Mouse (Mus musculus) embryo, embryonic 9.5 days (tissue): Measurements from ENCODE around the gene Pgm5.

Experiments used
- DNase-seq: peaks from one replicate; pipeline ENCODE4 v3.0.0-alpha.2; 2017; ENCODE audit errors: extremely low spot score

Gene Pgm5

GRCm38 (mm10) chr19:24779996-24780395 is 81.7 kb downstream of the Pgm5 start:
- DNase-seq = no peak

- no peak for DNase-seq
Observed at GRCm38 (mm10) chr19:24770345-24770744, 91.3 kb downstream of the Pgm5 start.

- no peak for DNase-seq
Observed at GRCm38 (mm10) chr19:24767401-24767800, 94.3 kb downstream of the Pgm5 start.

- DNase-seq = peak; percentile 54
Observed at GRCm38 (mm10) chr19:24762473-24763149, 99.0 kb downstream of the Pgm5 start.

- no peak for DNase-seq
Observed at GRCm38 (mm10) chr19:24756627-24757026, 105.0 kb downstream of the Pgm5 start.

GRCm38 (mm10) chr19:24754440-24754785 is 107.2 kb downstream of the Pgm5 start:
- no peak for DNase-seq

GRCm38 (mm10) chr19:24753617-24754439 is 107.8 kb downstream of the Pgm5 start:
- no peak for DNase-seq

- DNase-seq = no peak
Observed at GRCm38 (mm10) chr19:24752873-24753538, 108.6 kb downstream of the Pgm5 start.

GRCm38 (mm10) chr19:24746266-24746875 is 115.3 kb downstream of the Pgm5 start:
- DNase-seq = no peak

GRCm38 (mm10) chr19:24742606-24743005 is 119.0 kb downstream of the Pgm5 start:
- DNase-seq = no peak

GRCm38 (mm10) chr19:24738786-24739185 is 122.9 kb downstream of the Pgm5 start:
- DNase-seq = no peak

GRCm38 (mm10) chr19:24738026-24738425 is 123.6 kb downstream of the Pgm5 start:
- no peak for DNase-seq

- DNase-seq = no peak
Observed at GRCm38 (mm10) chr19:24735484-24736128, 126.0 kb downstream of the Pgm5 start.

GRCm38 (mm10) chr19:24730661-24731060 is 131.0 kb downstream of the Pgm5 start:
- no peak for DNase-seq

GRCm38 (mm10) chr19:24724362-24724761 is 137.3 kb downstream of the Pgm5 start:
- no peak for DNase-seq

- no peak for DNase-seq
Observed at GRCm38 (mm10) chr19:24720448-24720847, 141.2 kb downstream of the Pgm5 start.

GRCm38 (mm10) chr19:24719504-24719903 is 142.2 kb downstream of the Pgm5 start:
- DNase-seq = no peak

GRCm38 (mm10) chr19:24718021-24718420 is 143.6 kb downstream of the Pgm5 start:
- DNase-seq = no peak

- no peak for DNase-seq
Observed at GRCm38 (mm10) chr19:24716303-24717097, 145.2 kb downstream of the Pgm5 start.

GRCm38 (mm10) chr19:24708032-24708431 is 153.6 kb downstream of the Pgm5 start:
- DNase-seq = no peak
